Mouse (Mus musculus) WW6 (cell line): Measurements from ENCODE around the gene Slc36a3.

Source experiments
- DNase-seq: peaks from one replicate; pipeline ENCODE4 v3.0.0-alpha.2; 2013; ENCODE audit warnings: low read depth, low spot score

Gene Slc36a3

GRCm38 (mm10) chr11:55076234-55076633 lies 75.3 kb downstream of the Slc36a3 start:
- no peak for DNase-seq

DNA sequence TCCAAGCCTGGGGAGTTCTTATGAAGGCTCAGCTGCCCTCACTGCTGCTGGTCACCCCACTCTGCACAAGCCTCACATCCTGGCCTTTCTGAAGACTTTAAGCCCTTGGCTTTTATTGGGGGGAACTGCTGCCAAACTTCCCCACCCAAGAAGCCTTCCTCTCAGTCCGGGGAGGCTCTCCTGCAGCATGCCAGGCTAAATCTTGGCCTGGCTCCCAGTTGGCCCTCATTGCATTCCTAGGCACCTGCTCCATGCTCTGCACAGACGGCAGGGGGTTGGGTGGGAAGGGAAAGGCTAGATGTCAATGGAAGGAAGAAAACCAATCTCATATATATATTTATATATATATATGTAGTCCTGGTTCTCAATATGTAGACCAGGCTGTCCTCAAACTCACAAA lies 75.9 kb downstream of the Slc36a3 start:
- DNase-seq, result no peak
